Mouse (Mus musculus) ES-E14 (cell line): ENCODE measurements around the gene Entpd3. TPM values are rescaled to one million over a fixed set of nuclear protein-coding genes. Genes with fewer than 3 reads are reported as not detected.

Experiments
- DNase-seq: peaks from one replicate; pipeline ENCODE4 v3.0.0-alpha.2; 2013; ENCODE audit warnings: low read depth, low spot score
- H3K27ac ChIP-seq: 2 replicates; pipeline ENCODE4 v1.5.1; 2012; ENCODE audit warnings: low read depth, mild to moderate bottlenecking, low read length, moderate library complexity, mixed read lengths; ENCODE audit not compliant: poor library complexity, insufficient read depth, severe bottlenecking
- H3K36me3 ChIP-seq: 2 replicates; pipeline ENCODE4 v1.6.1; 2012; ENCODE audit warnings: mild to moderate bottlenecking, low read length, moderate library complexity, mixed read lengths; ENCODE audit not compliant: control insufficient read depth, poor library complexity, insufficient read depth, severe bottlenecking
- H3K4me1 ChIP-seq, 2 experiments: fragments of 150-350 bp in 1 of 2; sonication (generic) in 1 of 2; 2 replicates each; pipeline ENCODE4 v1.6.1; 2012; ENCODE audit warnings: low read length in 2 of 2, mild to moderate bottlenecking in 1 of 2, mixed read lengths in 1 of 2; ENCODE audit not compliant: control insufficient read depth in 2 of 2, insufficient read depth in 2 of 2, poor library complexity in 1 of 2
- H3K4me3 ChIP-seq, 2 experiments: fragments of 150-350 bp in 1 of 2; sonication (generic) in 1 of 2; 2 replicates each; pipeline ENCODE4 v1.5.1; 2012; ENCODE audit warnings: low read length in 2 of 2, low read depth in 1 of 2, mild to moderate bottlenecking in 1 of 2, mixed read lengths in 1 of 2; ENCODE audit not compliant: insufficient read depth in 1 of 2, poor library complexity in 1 of 2, severe bottlenecking in 1 of 2
- H3K9ac ChIP-seq: 2 replicates; pipeline ENCODE4 v1.6.1; 2012; ENCODE audit warnings: low read depth, mild to moderate bottlenecking, low read length, mixed read lengths; ENCODE audit not compliant: poor library complexity, insufficient read depth, severe bottlenecking
- H3K9me3 ChIP-seq: fragments of 150-350 bp; sonication (generic); 2 replicates; pipeline ENCODE4 v1.6.1; 2012; ENCODE audit warnings: low read depth, mild to moderate bottlenecking, low read length; ENCODE audit not compliant: control insufficient read depth, insufficient read depth
- CHD2 ChIP-seq: IDR thresholded peaks from 2 replicates; pipeline ENCODE4 v1.6.1; 2014; ENCODE audit warnings: mild to moderate bottlenecking, low read depth, low read length, inconsistent platforms
- HCFC1 ChIP-seq: IDR thresholded peaks from 2 replicates; pipeline ENCODE4 v1.6.1; 2012; ENCODE audit warnings: low read length, inconsistent platforms, borderline replicate concordance; ENCODE audit not compliant: insufficient read depth
- MAFK ChIP-seq: IDR thresholded peaks from 2 replicates; pipeline ENCODE4 v1.6.1; 2014; ENCODE audit warnings: mild to moderate bottlenecking, low read depth, low read length, inconsistent platforms; ENCODE audit not compliant: insufficient read depth
- ZC3H11A ChIP-seq: IDR thresholded peaks from 2 replicates; pipeline ENCODE4 v1.6.1; 2012; ENCODE audit warnings: low read depth, mild to moderate bottlenecking, inconsistent platforms, low read length, borderline replicate concordance
- ZNF384 ChIP-seq: IDR thresholded peaks from 2 replicates; pipeline ENCODE4 v1.6.1; 2012; ENCODE audit warnings: low read depth, low read length, inconsistent platforms
- in situ Hi-C, 2 experiments: fragments of 600-800 bp; cut with MboI; formaldehyde crosslinking; loops; one replicate each; pipeline ENCODE4 v1.15.1; 2025; ENCODE audit warnings: low sequenced_read_pairs in 2 of 2, inconsistent platforms in 1 of 2; ENCODE audit not compliant: unreplicated experiment in 2 of 2
- total RNA-seq: library from RNA; depleted of rRNA; stranded (reverse); fragments of 300-350 nt; gene quantifications from 2 replicates; pipeline ENCODE4 v1.2.3, GENCODE M21; 2012

Gene Entpd3
- total RNA-seq, 1 experiment: 0.45 TPM

DNA sequence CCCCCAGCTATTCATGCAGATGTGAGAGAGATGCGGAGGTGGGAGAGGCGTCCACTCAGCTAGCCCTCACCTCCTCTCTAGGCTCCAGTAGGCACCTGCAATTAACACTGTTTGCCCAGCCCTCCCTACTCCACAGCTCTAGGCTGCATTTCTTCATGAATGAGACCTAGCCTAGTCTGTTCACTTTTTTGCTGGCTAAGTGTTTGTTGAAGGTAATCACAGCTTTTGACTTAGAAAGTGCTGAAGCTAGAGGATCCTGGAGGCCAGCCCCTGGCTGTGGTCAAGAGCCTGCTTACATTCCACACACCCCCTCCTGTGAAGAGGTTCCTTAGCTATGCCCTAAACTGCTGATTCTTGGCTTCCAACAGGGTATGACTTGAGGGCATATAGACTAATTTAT, 1.8 kb downstream of the Entpd3 start:
- TF ChIP-seq MAFK (no peak), ZC3H11A (no peak), HCFC1 (no peak), CHD2 (no peak), ZNF384 (no peak)
- H3K9ac ChIP-seq: no peak overlapping the region

GRCm38 (mm10) chr9:120542241-120542640, 2.6 kb downstream of the Entpd3 start:
- H3K27ac ChIP-seq: no peak overlapping the region
- H3K4me1 ChIP-seq: peaks cover 2 to 5% of the 10 kb centered on the region in 2 experiments; a peak in 1 of 4 replicates
- no peaks in the 10 kb centered on the region for H3K9me3 ChIP-seq
- TF ChIP-seq ZNF384 (no peak), CHD2 (no peak), MAFK (no peak)
- no peak overlapping the region for H3K9ac ChIP-seq
- in situ Hi-C loops: no loop called here
- no peak for DNase-seq
- no peak overlapping the region for H3K4me3 ChIP-seq
- H3K36me3 ChIP-seq: no peaks in the 10 kb centered on the region

More for the DNA sequence above, 1.8 kb downstream of the Entpd3 start:
- H3K27ac ChIP-seq: no peak overlapping the region
- H3K4me1 ChIP-seq: peaks cover 0 to 2% of the 10 kb centered on the region in 2 experiments; a peak in 1 of 4 replicates
- no peaks in the 10 kb centered on the region for H3K9me3 ChIP-seq
- no peak overlapping the region for H3K4me3 ChIP-seq
- no peaks in the 10 kb centered on the region for H3K36me3 ChIP-seq
- in situ Hi-C loops: no loop called here
- no peak for DNase-seq

- TF ChIP-seq ZC3H11A (no peak), ZNF384 (no peak), CHD2 (no peak), HCFC1 (no peak), MAFK (no peak)
- Histone ChIP-seq H3K36me3 (no peaks in the 10 kb centered on the region), H3K4me1 (peaks cover 2 to 5% of the 10 kb centered on the region in 2 experiments; a peak in 1 of 4 replicates), H3K9me3 (no peaks in the 10 kb centered on the region), H3K9ac (no peak overlapping the region), H3K27ac (no peak overlapping the region), H3K4me3 (no peak overlapping the region)
- DNase-seq: no peak
- in situ Hi-C loops: no loop called here
These were observed 6.4 kb downstream of the Entpd3 start for GRCm38 (mm10) chr9:120545994-120546393.

DNA sequence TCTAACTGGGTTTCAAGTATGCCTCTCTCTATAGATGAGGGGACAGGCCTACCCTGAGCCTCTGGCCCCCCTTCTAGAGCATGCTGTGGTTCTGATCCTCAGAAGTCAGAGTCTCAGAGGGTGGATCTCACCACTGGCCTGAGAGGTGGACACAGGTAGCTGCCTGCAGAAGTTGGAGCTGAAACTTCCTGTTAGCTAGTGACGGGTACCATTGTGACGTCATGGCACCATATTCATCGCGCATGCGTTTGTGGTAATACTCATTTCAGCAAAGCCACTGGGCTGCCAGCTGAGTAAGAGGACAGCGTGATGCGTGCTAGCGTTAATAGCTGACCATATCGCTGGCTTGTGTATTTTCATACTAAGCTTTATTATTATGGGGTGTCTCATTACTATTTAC, 6.9 kb downstream of the Entpd3 start:
- Histone ChIP-seq H3K9me3 (no peaks in the 10 kb centered on the region), H3K27ac (no peak overlapping the region), H3K9ac (no peak overlapping the region), H3K4me3 (no peak overlapping the region), H3K36me3 (no peaks in the 10 kb centered on the region), H3K4me1 (peaks cover 2 to 5% of the 10 kb centered on the region in 2 experiments; a peak in 1 of 4 replicates)
- in situ Hi-C loops: no loop called here
- DNase-seq: no peak
- TF ChIP-seq HCFC1: no peak
- TF ChIP-seq ZC3H11A: no peak
- no peak for TF ChIP-seq MAFK
- TF ChIP-seq CHD2: no peak
- TF ChIP-seq ZNF384: no peak

DNA sequence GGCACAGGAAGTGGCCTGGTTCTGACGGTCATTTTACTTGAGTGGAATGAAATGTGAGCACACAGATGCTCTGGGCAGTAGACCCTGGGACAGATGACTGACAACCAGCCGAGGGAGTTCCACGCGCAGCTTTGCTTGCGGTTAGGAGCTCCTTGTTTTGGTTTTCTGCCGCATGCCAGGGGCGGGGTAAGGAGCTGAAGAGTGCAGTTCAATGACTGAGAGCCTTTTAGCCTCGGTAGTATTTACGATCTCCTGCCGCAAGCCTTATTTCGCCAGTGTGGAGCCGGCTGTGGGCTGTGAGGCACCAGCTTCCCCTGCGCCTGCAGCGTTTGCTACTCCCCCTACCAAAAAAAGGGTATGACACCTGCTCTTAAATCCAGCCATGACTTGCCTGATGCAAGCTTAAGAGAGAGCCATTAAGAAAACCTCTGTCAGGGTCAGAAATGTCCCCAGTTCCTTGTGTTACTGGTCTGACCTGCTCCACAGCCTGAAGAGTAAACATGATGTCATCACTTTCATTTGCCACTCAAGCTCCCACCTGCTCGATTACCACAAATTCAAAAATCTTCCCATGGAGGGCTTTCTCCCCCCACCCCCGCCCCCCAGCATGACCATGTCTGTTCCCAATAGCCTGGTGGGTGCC, 7.5 kb downstream of the Entpd3 start:
- H3K4me1 ChIP-seq: peaks cover 2 to 4% of the 10 kb centered on the region in 2 experiments; a peak in 1 of 4 replicates
- H3K36me3 ChIP-seq: no peaks in the 10 kb centered on the region
- no peak overlapping the region for H3K4me3 ChIP-seq
- H3K27ac ChIP-seq: no peak overlapping the region
- TF ChIP-seq MAFK (no peak), ZNF384 (no peak), CHD2 (no peak), ZC3H11A (no peak), HCFC1 (no peak)
- H3K9me3 ChIP-seq: no peaks in the 10 kb centered on the region
- H3K9ac ChIP-seq: no peak overlapping the region
- in situ Hi-C loops: no loop called here
- DNase-seq: no peak
